Mouse (Mus musculus): ENCODE measurements around the gene Pgbd1.
"Not testable (repeated sequence)": the region's sequence is repeated elsewhere in the genome, so short reads cannot be mapped to it uniquely, and the experiment has no call there.

The Pgbd1 gene

DNA sequence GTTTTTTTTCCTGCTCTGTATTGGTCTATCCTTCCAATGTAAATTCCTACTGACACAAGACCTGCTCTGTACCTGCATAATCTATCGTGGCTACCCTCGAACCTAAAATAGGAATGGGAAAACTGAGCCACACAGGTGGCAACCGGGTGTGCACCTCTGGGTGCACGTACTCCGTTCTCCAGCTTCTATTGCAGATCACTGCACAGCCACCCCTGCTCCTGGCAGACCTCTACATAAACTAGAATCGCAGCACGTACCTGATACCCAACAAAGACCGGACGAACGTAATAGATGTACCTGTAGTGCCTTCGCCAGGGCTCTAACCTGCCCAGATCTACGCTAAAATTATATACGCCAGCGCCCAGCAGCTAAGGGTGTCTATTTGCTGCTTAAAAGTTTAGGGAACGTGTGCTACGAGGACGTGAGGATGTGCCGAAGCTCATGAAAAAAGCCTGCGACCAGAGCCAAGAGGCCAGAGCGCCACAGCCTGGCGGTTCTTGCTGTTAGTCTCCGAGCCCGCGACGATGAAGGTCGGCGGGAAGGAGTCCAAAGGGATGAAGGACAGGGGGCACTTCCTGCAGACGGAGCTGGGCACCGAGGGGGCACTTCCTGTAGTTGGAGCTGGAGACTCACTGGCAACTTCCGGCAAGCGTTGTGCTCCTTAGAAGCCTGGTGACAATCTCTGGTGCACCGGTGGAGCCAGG lies at the start of gene Pgbd1:
TSS of gene Pgbd1 (minus strand) at position 556 of the 704 bp plus-strand sequence.
- DNase-seq (ENCODE audit: low read depth in 2 of 2, low spot score in 2 of 2) = peak; percentile 28 to 47

DNA sequence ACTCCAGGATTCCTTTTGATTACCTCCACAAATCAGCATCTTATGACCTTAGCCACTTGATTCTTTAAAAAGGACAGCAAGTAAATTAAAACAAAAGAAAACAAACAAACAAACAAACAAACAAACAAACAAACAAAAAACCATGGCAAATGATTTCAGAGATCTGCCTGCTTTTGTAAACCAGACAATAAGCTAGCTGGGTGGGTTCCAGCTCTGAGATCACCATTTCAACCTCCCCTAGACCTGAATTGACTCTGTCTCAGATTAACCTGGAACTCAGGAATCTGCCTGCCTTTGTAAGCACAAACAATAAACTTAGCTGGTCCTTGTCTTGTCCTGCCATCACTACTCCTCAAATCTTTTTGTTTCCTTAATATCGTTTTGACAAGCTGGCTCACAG lies 46.0 kb upstream of the Pgbd1 start:
- DNase-seq (ENCODE audit: low read depth in 2 of 2, low spot score in 2 of 2) = no peak

- not testable (repeated sequence) for DNase-seq (ENCODE audit: low read depth in 2 of 2, low spot score in 2 of 2)
These were observed 38.2 kb upstream of the Pgbd1 start, which contains the start of the genes Zkscan4 and Gm10065 for GRCm38 (mm10) chr13:21478759-21479670. TSS of gene Zkscan4 (plus strand) at chr13:21478907. TSS of gene Gm10065 (minus strand) at chr13:21479441.

DNA sequence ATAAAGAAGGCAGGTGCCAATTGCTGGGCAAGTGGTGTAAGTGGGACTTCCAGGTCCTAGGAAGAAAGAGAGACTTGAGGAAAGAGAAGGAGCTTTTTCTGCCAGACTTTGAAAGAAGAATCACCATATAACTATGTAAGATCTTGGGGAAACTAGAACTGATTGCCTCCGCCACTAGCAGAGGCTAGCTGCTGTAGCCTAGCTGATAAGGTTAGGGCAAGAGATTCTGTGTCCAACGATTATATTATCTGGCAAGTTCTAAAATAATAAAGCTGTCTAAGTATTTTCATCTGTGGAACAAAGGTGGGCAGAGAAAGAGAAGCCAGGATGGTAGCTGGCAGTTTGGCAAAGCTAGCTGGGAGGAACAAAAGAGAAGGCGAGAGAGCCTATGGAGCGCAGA lies 31.6 kb upstream of the Pgbd1 start:
- DNase-seq (ENCODE audit: low read depth in 2 of 2, low spot score in 2 of 2) = no peak

DNA sequence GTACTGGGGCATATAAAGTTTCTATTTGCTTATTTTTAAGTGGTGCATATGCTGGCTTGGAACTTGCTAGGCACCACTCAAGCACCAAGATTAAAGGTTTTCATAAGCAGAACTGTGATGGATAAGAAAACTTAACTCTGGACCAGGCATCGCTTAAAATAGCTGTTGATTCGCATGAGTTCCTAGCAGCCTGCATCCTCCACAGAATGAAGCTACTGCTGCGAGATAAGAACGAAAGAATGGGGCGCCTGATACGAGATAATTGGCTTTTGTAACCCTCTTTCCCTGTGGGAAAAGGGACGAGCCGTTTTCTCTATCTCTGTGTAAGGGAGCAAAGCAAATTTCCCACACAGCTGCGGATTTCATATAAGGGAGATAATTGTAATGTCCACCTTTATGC lies 28.2 kb upstream of the Pgbd1 start:
- DNase-seq (ENCODE audit: low read depth in 2 of 2, low spot score in 2 of 2) = no peak

GRCm38 (mm10) chr13:21468061-21469019 lies 27.5 kb upstream of the Pgbd1 start, which contains the start of gene Nkapl:
TSS of gene Nkapl (minus strand) at chr13:21468509.
- peak; percentile 11 to 18 for DNase-seq (ENCODE audit: low read depth in 2 of 2, low spot score in 2 of 2)

- no peak for DNase-seq (ENCODE audit: low read depth in 2 of 2, low spot score in 2 of 2)
These were observed 26.5 kb upstream of the Pgbd1 start for GRCm38 (mm10) chr13:21467336-21467735.

- not testable (repeated sequence) for DNase-seq (ENCODE audit: low read depth in 2 of 2, low spot score in 2 of 2)
These were observed 21.7 kb upstream of the Pgbd1 start for GRCm38 (mm10) chr13:21462516-21462915.

DNA sequence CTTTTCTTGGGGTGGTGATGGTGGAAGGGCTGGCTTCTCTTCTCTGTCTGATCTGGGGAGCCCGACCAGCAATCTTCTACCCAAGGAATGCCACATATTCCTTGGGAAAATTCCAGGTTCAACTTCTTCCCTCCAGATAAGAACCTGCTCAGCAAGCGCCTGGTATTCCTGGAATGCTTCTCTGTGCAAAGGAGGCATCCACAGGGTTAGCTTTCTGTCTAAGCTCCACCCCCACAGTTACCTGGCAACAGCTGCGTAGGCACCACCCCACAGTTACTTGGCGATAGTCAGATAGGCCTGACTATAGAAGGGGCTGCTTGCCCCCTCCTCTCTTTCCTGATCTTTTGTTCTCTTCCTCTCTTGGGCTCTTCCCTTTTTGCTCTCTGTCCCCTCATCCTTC lies 15.5 kb upstream of the Pgbd1 start:
- no peak for DNase-seq (ENCODE audit: low read depth in 2 of 2, low spot score in 2 of 2)

DNA sequence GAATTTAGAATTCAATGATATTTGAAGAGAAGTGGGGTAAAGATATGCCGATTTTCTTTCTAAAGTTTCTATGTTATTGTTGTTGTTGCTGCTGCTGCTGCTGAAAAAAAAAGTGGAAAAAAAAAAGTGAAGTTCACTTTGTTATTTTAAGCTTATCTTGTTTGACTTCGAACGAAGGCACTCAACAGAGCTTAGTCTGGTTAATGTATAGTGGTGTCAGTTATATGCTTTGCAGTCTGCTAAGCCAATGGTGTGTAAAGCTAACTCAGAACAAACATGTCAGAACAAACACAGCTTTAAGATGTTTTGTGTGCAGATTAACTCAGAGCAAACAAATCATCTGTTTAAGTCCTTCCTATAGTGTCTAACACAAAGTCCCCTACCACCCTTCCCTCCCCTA lies 13.3 kb upstream of the Pgbd1 start:
- DNase-seq (ENCODE audit: low read depth in 2 of 2, low spot score in 2 of 2) = no peak

- peak; percentile 57 to 80 for DNase-seq (ENCODE audit: low read depth in 2 of 2, low spot score in 2 of 2)
These were observed 12.6 kb upstream of the Pgbd1 start, which contains the start of gene Zscan26 for GRCm38 (mm10) chr13:21453449-21453848. TSS of gene Zscan26 (minus strand) at chr13:21453730.

- DNase-seq (ENCODE audit: low read depth in 2 of 2, low spot score in 2 of 2) = no peak
These were observed 12.2 kb upstream of the Pgbd1 start for GRCm38 (mm10) chr13:21453042-21453441.

DNA sequence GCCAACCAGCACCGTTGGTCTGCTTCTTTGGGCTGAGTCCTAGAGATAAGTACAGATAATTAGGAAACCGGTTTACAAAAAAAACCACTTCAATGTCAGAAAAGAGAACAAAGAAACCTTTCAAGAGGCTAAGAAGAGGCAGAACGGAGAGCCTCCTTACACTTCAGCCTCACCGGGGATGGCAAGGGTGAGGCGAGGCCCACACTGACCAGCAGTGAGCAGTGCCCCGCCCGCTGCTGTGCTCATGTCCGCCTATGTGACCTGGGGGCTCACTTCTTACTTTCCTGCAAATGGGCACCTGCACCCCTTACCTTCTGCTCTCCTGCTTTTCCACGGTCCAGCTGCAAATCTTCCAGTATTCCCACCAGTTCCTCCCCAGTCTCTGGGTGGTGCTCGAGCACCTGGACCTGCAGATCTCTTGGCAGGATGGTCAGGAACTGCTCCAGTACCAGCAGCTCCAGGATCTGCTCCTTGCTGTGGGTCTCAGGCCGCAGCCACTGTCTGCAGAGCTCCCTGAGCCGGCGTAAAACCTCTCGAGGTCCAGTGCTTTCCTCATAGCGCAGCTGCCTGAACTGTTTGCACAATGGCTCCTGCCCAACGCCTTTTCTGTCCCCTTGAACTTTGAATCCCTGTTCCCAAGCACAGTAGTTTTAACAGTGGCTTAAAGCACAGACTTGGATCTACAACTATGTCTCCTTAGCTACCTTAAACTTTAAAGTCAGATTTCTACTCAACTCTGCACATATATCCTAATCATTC lies 7.2 kb upstream of the Pgbd1 start:
- DNase-seq (ENCODE audit: low read depth in 2 of 2, low spot score in 2 of 2) = no peak

DNA sequence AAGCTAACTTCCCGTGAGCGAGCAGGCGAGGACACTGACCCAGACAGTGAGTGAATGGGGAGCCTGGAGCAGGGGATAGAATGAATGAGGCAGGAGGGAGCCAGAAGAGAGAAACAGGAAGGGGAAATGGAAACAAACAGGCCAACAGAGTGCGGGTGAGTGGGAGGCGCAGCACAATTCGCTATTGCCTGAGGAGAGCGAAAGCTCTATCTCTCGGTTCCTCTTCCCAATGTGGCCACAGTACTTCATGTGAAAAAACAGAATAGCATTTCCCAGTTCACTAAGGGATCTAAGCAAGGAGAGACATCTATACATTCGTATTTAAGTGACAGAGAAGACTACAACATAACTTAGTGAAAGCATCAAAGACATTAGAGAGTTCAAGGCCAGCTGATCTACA lies 5.9 kb upstream of the Pgbd1 start:
- no peak for DNase-seq (ENCODE audit: low read depth in 2 of 2, low spot score in 2 of 2)

DNA sequence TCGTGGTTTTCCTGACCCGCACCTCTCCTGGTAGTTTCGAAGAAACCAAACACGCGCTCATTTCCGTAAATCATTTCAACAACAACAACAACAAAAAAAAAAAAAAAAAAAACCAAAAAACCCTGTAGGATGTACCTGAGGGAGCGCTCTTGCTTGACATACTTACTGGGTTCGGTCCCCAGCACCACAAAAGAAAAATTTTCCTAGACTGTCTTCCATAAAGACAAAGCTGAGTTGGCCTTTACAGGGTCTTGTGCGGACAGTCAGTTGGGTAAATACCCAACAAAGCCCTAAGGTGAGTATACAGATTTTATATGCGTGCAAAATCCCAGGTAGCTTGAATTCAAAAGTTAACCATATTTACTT lies 332 bp upstream of the Pgbd1 start:
- no peak for DNase-seq (ENCODE audit: low read depth in 2 of 2, low spot score in 2 of 2)

DNA sequence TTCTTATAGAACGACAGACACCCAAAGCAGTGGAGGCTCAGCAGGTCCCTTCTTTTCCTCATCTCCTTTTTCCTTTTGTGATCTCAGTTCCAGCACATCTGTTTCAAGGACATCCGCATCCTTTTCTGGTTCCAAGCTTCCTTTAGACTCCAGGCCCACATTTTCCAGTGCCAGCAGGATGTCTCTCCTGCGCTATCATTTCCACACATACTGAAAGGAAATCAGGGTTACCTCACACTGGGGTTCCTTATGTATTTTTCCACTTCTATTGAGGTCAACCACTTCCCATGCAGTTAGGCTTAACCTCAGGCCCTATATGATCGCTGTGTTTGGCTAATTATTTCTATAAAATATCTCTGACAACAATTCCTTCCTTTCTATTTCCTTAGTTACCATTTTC lies 5.4 kb downstream of the Pgbd1 start:
- DNase-seq (ENCODE audit: low read depth in 2 of 2, low spot score in 2 of 2) = no peak

DNA sequence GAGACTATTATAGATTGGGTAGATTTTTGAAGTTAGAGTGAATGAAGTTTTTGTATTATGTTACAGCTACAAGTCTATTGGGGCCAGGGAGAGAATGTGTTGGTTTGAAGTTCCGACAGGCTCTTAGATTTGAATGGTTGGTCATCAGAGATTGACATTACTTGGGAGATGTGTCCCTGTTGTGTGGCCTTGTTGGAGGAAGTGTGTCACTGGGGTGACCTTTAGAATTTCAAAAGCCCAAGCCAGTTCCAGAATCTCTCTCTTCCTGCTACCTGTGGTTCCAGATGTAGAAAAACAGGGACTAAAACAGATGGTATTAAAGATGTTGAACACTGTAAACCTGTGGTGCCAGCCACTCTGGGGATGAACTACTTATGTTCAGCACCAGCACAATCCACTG lies 13.2 kb downstream of the Pgbd1 start:
- DNase-seq (ENCODE audit: low read depth in 2 of 2, low spot score in 2 of 2) = no peak

- DNase-seq (ENCODE audit: low read depth in 2 of 2, low spot score in 2 of 2) = no peak
These were observed 17.6 kb downstream of the Pgbd1 start for GRCm38 (mm10) chr13:21423301-21423700.

DNA sequence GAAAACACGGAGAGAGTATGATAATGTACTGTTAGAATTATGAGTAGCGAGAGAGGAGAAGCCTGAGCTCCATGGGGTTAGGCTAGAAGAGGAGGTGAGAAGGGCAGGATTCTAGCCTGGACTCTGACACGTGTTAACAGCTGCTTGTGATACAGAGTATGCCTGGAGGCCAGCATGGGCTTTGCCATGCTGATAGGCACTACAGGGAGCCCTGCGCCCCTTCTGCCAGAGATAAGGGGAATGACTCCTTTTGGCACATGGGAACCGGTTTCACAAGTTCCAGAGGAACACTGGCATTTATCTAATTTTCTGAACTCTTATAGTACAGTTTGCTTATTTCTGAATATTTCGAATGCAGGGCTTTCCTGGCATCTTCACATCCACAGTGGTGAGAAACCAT lies 22.0 kb downstream of the Pgbd1 start:
- DNase-seq (ENCODE audit: low read depth in 2 of 2, low spot score in 2 of 2) = no peak

DNA sequence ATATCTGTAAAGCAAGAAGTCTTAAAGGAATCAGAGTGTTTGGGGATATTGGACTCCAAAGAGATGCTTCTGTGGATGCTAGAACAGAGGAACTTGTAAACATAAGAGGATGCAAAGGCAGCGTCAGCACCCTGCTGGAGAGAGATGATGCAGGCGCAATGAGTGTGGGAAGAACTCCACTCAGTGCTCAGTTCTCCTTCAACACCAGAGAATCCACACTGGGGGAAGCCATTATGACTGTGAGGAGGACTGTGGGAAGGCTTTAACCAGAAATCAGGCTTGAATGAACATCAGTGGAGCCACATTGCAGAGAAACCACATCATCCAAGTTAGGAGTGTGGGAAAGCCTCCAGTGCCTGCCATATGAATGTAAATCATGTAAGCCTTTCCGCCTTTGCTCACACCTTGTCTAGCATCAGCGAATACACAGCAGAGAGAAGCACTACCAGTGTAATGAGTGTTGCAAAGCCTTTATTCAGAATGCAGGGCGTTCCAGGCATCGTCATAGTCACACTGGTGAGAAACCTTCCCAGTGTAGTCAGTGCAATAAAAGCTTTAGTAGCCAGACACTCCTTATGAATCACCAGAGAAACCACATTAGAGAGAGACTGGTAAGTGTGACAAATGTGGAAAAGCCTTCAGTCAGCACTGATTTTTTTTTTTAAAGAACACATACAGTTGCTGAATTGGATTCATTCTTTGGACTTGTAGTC lies 23.4 kb downstream of the Pgbd1 start:
- no peak for DNase-seq (ENCODE audit: low read depth in 2 of 2, low spot score in 2 of 2)
